ENCODE assay signal across 15 mouse cellular contexts in the genomic region with DNA sequence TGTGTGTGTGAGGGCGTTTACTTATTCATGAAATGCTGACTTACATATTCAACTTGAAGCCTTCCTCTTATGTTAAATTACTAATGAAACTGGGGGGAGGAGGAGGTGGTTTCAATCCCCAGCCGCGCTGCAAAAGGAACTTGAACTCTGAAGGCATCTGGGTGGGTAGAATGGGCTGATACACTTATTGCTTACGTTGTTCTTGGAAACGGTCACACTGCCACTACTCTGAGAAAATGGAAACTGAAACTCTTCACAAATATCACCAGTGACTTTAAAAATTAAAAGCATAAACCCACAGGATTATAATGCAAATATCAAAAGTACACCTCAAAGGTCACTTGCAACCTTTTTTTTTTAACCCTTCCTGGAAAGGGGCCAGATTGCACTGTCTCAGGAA. TPM values are rescaled to one million over a fixed set of nuclear protein-coding genes. Genes with fewer than 3 reads are reported as not detected.
DNase-seq lines count a peak whose midpoint lies in the region; ATAC-seq lines count a peak whose summit lies in the region.
"Had no signal": no experiment of that assay in that cellular context is flagged by ENCODE, and none has a peak within 500 bp of the region (broad histone marks: within the 10 kb centered on the region; RNA-seq: fewer than 3 reads in every experiment).

No protein-coding gene starts in this region.

- peak overlapping the region; percentile 72 to 81 for H3K27ac ChIP-seq in heart, embryonic 14.5 days (replicated peaks in 1 of 2; ENCODE audit: control insufficient read depth in 1 of 2, insufficient read depth in 1 of 2, low read depth in 2 of 2, low read length in 2 of 2)
- H3K27ac ChIP-seq: embryonic facial prominence, embryonic 15.5 days; liver, embryonic 15.5 days had no signal

- ATAC-seq in heart, embryonic 14.5 days (ENCODE audit: insufficient number of reproducible peaks, insufficient read depth, low FRiP score, low read depth), result no peak

- no peak for DNase-seq in heart, postnatal 4 days
- peak; percentile 15 for DNase-seq in thymus, postnatal 14 days
- DNase-seq in thymus, postnatal 0 days (ENCODE audit: low spot score), result no peak
- DNase-seq in induced T-regulatory cell, adult 2 months (ENCODE audit: low read depth), result peak; percentile 84
- no peak for DNase-seq in urinary bladder, postnatal 14 days (ENCODE audit: low spot score)
- no peak for DNase-seq in urinary bladder, postnatal 4 days (ENCODE audit: low spot score in 2 of 2)
- DNase-seq: adrenal gland, adult 8-10 months; cerebellum, postnatal 36 days; gastrocnemius, postnatal 25 days; kidney, postnatal 10 days; thymus, adult 18-20 months had no signal

- no peaks in the 10 kb centered on the region for H3K9me3 ChIP-seq in heart, embryonic 14.5 days (ENCODE audit: control insufficient read depth, low read length)
- H3K9me3 ChIP-seq: embryonic facial prominence, embryonic 15.5 days; liver, embryonic 15.5 days; megakaryocyte, embryonic 14.5 days had no signal

- H3K4me1 ChIP-seq in heart, embryonic 14.5 days (ENCODE audit: control insufficient read depth in 2 of 2, insufficient read depth in 2 of 2, low read length in 2 of 2), result peaks cover 57 to 91% of the 10 kb centered on the region in 2 experiments
- H3K4me1 ChIP-seq: liver, embryonic 15.5 days; megakaryocyte, embryonic 14.5 days had no signal

- no peak overlapping the region for H3K4me3 ChIP-seq in heart, embryonic 14.5 days (ENCODE audit: control insufficient read depth in 1 of 2, insufficient read depth in 1 of 2, low read depth in 1 of 2, low read length in 2 of 2)
- H3K4me3 ChIP-seq: embryonic facial prominence, embryonic 15.5 days; liver, embryonic 15.5 days; megakaryocyte, embryonic 14.5 days had no signal

- peak overlapping the region; percentile 25; the same call in 1 of the 2 replicates for H3K4me2 ChIP-seq in heart, embryonic 14.5 days (ENCODE audit: low read length)
- H3K4me2 ChIP-seq: embryonic facial prominence, embryonic 15.5 days; liver, embryonic 15.5 days had no signal

- peaks cover 7% of the 10 kb centered on the region; the same call in 1 of the 2 replicates for H3K36me3 ChIP-seq in heart, embryonic 14.5 days (ENCODE audit: control insufficient read depth, insufficient read depth, low read length)
- H3K36me3 ChIP-seq: embryonic facial prominence, embryonic 15.5 days; liver, embryonic 15.5 days had no signal

- 54% methylated on average over 5 of the region's 5 CpGs for WGBS in heart, embryonic 14.5 days

- H3K9ac ChIP-seq in heart, embryonic 14.5 days (ENCODE audit: low read length), result peak overlapping the region; percentile 50; the same call in 1 of the 2 replicates
- H3K9ac ChIP-seq: embryonic facial prominence, embryonic 15.5 days; liver, embryonic 15.5 days had no signal

- H3K27me3 ChIP-seq in heart, embryonic 14.5 days (ENCODE audit: control insufficient read depth, insufficient read depth, low read length), result no peaks in the 10 kb centered on the region
- H3K27me3 ChIP-seq: embryonic facial prominence, embryonic 15.5 days had no signal

RNA-seq across cellular contexts. Expression of a gene that starts 37.5 kb away (rescaled TPM):
- polyA plus RNA-seq in heart, embryonic 14.5 days (2014; fragmentation: Nextera tagmentation; extraction: Ambion mirVana), result 89.0 and 90.8 TPM in 2 replicates
- 100 to 1,000 TPM; 160 to 163 TPM for total RNA-seq in heart, postnatal 4 days (2021)
- polyA plus RNA-seq in thymus, postnatal 0 days (2015; fragmentation: Nextera tagmentation; extraction: Ambion mirVana), result 13.1 and 14.7 TPM in 2 replicates

Comparison
In these comparisons a context has a peak if more than half of its experiments do, and no peak if none do; other contexts are left out.
1. DNase-seq: peak in thymus, postnatal 14 days (single experiment) and induced T-regulatory cell, adult 2 months (single experiment); none in heart, postnatal 4 days (single experiment), thymus, postnatal 0 days (single experiment), urinary bladder, postnatal 14 days (single experiment) and urinary bladder, postnatal 4 days (0 of 2).